Mouse (Mus musculus): Measurements from ENCODE around the gene Trim44. TPM values are rescaled to one million over a fixed set of nuclear protein-coding genes. Genes with fewer than 3 reads are reported as not detected.

Trim44 gene
- polyA plus RNA-seq, 1 experiment: 16.5 TPM

DNA sequence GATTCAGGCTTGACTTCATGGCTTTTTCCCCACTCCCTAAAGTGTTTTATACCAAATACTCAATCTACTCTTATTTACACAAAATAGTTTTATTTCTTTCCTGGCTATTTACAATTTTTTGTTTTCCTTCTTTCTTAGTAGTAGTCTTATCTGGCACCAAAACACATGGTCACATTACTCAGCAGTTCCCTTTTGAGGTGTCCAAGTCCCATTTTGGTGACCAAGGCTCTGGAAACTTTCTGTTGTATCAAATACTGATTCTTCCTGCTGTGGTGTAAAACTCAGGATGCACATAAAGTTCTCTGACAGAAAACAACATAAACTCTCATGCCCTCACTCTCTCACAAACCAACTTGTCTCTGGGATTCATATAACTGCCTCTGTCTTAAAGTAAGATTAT is 83.3 kb downstream of the Trim44 start:
- no peaks in the 10 kb centered on the region for H3K36me3 ChIP-seq (ENCODE audit: control insufficient read depth, insufficient read depth)
- TF ChIP-seq TCF12 (IDR thresholded peaks at IDR 0.05; ENCODE audit: insufficient read depth, poor library complexity, severe bottlenecking): no peak
- TF ChIP-seq POLR2A (IDR thresholded peaks at IDR 0.05; ENCODE audit: insufficient read length, low read depth): no peak
- no peak for TF ChIP-seq E2F4 (IDR thresholded peaks at IDR 0.05; ENCODE audit: insufficient read depth)
- no peak for TF ChIP-seq USF1 (IDR thresholded peaks at IDR 0.05; ENCODE audit: low read depth)
- TF ChIP-seq POLR2AphosphoS2 (IDR thresholded peaks at IDR 0.05; ENCODE audit: insufficient read length, low read depth): no peak
- TF ChIP-seq REST (IDR thresholded peaks at IDR 0.05; ENCODE audit: insufficient read depth, insufficient read length): no peak
- TF ChIP-seq TCF3 (IDR thresholded peaks at IDR 0.05; ENCODE audit: insufficient read length, low read depth): no peak
- TF ChIP-seq CEBPB (IDR thresholded peaks at IDR 0.05; ENCODE audit: insufficient read depth, poor library complexity, severe bottlenecking): no peak
- no peak for TF ChIP-seq MAX (IDR thresholded peaks at IDR 0.05; ENCODE audit: low read depth)
- TF ChIP-seq MYOD1 (IDR thresholded peaks at IDR 0.05; ENCODE audit: control insufficient read depth in 1 of 3, insufficient read length in 2 of 3, low read depth in 2 of 3): no peak
- no peak for TF ChIP-seq SRF (IDR thresholded peaks at IDR 0.05; ENCODE audit: control insufficient read depth, insufficient read length, low read depth)
- no peak for TF ChIP-seq MYOG (IDR thresholded peaks at IDR 0.05; ENCODE audit: control insufficient read depth in 1 of 3, insufficient read depth in 1 of 3, insufficient read length in 2 of 3, low read depth in 2 of 3)

GRCm38 (mm10) chr2:102316540-102316939 is 91.1 kb downstream of the Trim44 start:
- H3ac ChIP-seq (ENCODE audit: control insufficient read depth, insufficient read length): no peak overlapping the region
- H3K4me2 ChIP-seq (ENCODE audit: low read depth): no peak overlapping the region
- no peak for TF ChIP-seq SRF (IDR thresholded peaks at IDR 0.05; ENCODE audit: control insufficient read depth, insufficient read length, low read depth)
- TF ChIP-seq TCF12 (IDR thresholded peaks at IDR 0.05; ENCODE audit: insufficient read depth, poor library complexity, severe bottlenecking): no peak
- no peak for TF ChIP-seq CEBPB (IDR thresholded peaks at IDR 0.05; ENCODE audit: insufficient read depth, poor library complexity, severe bottlenecking)
- TF ChIP-seq MYOG (IDR thresholded peaks at IDR 0.05; ENCODE audit: control insufficient read depth in 1 of 3, insufficient read depth in 1 of 3, insufficient read length in 2 of 3, low read depth in 2 of 3): no peak
- no peak for TF ChIP-seq REST (IDR thresholded peaks at IDR 0.05; ENCODE audit: insufficient read depth, insufficient read length)
- no peak for TF ChIP-seq TCF3 (IDR thresholded peaks at IDR 0.05; ENCODE audit: insufficient read length, low read depth)
- no peak for TF ChIP-seq POLR2A (IDR thresholded peaks at IDR 0.05; ENCODE audit: insufficient read length, low read depth)
- TF ChIP-seq USF1 (IDR thresholded peaks at IDR 0.05; ENCODE audit: low read depth): no peak
- TF ChIP-seq POLR2AphosphoS2 (IDR thresholded peaks at IDR 0.05; ENCODE audit: insufficient read length, low read depth): no peak
- TF ChIP-seq MAX (IDR thresholded peaks at IDR 0.05; ENCODE audit: low read depth): no peak
- TF ChIP-seq E2F4 (IDR thresholded peaks at IDR 0.05; ENCODE audit: insufficient read depth): no peak
- TF ChIP-seq MYOD1 (IDR thresholded peaks at IDR 0.05; ENCODE audit: control insufficient read depth in 1 of 3, insufficient read length in 2 of 3, low read depth in 2 of 3): no peak
- peaks cover 6% of the 10 kb centered on the region for H3K79me2 ChIP-seq (ENCODE audit: control insufficient read depth, insufficient read depth)
- H3K36me3 ChIP-seq (ENCODE audit: control insufficient read depth, insufficient read depth): no peaks in the 10 kb centered on the region
- no peaks in the 10 kb centered on the region for H3K27me3 ChIP-seq (ENCODE audit: control insufficient read depth, insufficient read depth, insufficient read length)
- no peak overlapping the region for H3K4me3 ChIP-seq

More for the DNA sequence above, 83.3 kb downstream of the Trim44 start:
- Histone ChIP-seq H3K27me3 (ENCODE audit: control insufficient read depth, insufficient read depth, insufficient read length) (no peaks in the 10 kb centered on the region), H3ac (ENCODE audit: control insufficient read depth, insufficient read length) (no peak overlapping the region), H3K4me2 (ENCODE audit: low read depth) (no peak overlapping the region), H3K79me2 (ENCODE audit: control insufficient read depth, insufficient read depth) (no peaks in the 10 kb centered on the region), H3K4me3 (no peak overlapping the region)

GRCm38 (mm10) chr2:102315153-102315552 is 92.5 kb downstream of the Trim44 start:
- no peaks in the 10 kb centered on the region for H3K36me3 ChIP-seq (ENCODE audit: control insufficient read depth, insufficient read depth)
- no peaks in the 10 kb centered on the region for H3K27me3 ChIP-seq (ENCODE audit: control insufficient read depth, insufficient read depth, insufficient read length)
- no peak overlapping the region for H3K4me2 ChIP-seq (ENCODE audit: low read depth)
- H3K79me2 ChIP-seq (ENCODE audit: control insufficient read depth, insufficient read depth): peaks cover 6% of the 10 kb centered on the region
- no peak for TF ChIP-seq E2F4 (IDR thresholded peaks at IDR 0.05; ENCODE audit: insufficient read depth)
- no peak for TF ChIP-seq USF1 (IDR thresholded peaks at IDR 0.05; ENCODE audit: low read depth)
- TF ChIP-seq REST (IDR thresholded peaks at IDR 0.05; ENCODE audit: insufficient read depth, insufficient read length): no peak
- TF ChIP-seq MYOD1 (IDR thresholded peaks at IDR 0.05; ENCODE audit: control insufficient read depth in 1 of 3, insufficient read length in 2 of 3, low read depth in 2 of 3): no peak
- no peak for TF ChIP-seq MAX (IDR thresholded peaks at IDR 0.05; ENCODE audit: low read depth)
- TF ChIP-seq TCF3 (IDR thresholded peaks at IDR 0.05; ENCODE audit: insufficient read length, low read depth): no peak
- TF ChIP-seq MYOG (IDR thresholded peaks at IDR 0.05; ENCODE audit: control insufficient read depth in 1 of 3, insufficient read depth in 1 of 3, insufficient read length in 2 of 3, low read depth in 2 of 3): no peak
- no peak for TF ChIP-seq POLR2AphosphoS2 (IDR thresholded peaks at IDR 0.05; ENCODE audit: insufficient read length, low read depth)
- TF ChIP-seq SRF (IDR thresholded peaks at IDR 0.05; ENCODE audit: control insufficient read depth, insufficient read length, low read depth): no peak
- no peak for TF ChIP-seq CEBPB (IDR thresholded peaks at IDR 0.05; ENCODE audit: insufficient read depth, poor library complexity, severe bottlenecking)
- TF ChIP-seq POLR2A (IDR thresholded peaks at IDR 0.05; ENCODE audit: insufficient read length, low read depth): no peak
- no peak for TF ChIP-seq TCF12 (IDR thresholded peaks at IDR 0.05; ENCODE audit: insufficient read depth, poor library complexity, severe bottlenecking)
- no peak overlapping the region for H3K4me3 ChIP-seq
- no peak overlapping the region for H3ac ChIP-seq (ENCODE audit: control insufficient read depth, insufficient read length)

GRCm38 (mm10) chr2:102314610-102315009 is 93.0 kb downstream of the Trim44 start:
- Histone ChIP-seq H3K79me2 (ENCODE audit: control insufficient read depth, insufficient read depth) (peaks cover 6% of the 10 kb centered on the region), H3K4me3 (no peak overlapping the region), H3K36me3 (ENCODE audit: control insufficient read depth, insufficient read depth) (no peaks in the 10 kb centered on the region), H3K4me2 (ENCODE audit: low read depth) (no peak overlapping the region), H3ac (ENCODE audit: control insufficient read depth, insufficient read length) (no peak overlapping the region), H3K27me3 (ENCODE audit: control insufficient read depth, insufficient read depth, insufficient read length) (no peaks in the 10 kb centered on the region)
- TF ChIP-seq POLR2AphosphoS2 (IDR thresholded peaks at IDR 0.05; ENCODE audit: insufficient read length, low read depth): no peak
- TF ChIP-seq E2F4 (IDR thresholded peaks at IDR 0.05; ENCODE audit: insufficient read depth): no peak
- no peak for TF ChIP-seq MYOG (IDR thresholded peaks at IDR 0.05; ENCODE audit: control insufficient read depth in 1 of 3, insufficient read depth in 1 of 3, insufficient read length in 2 of 3, low read depth in 2 of 3)
- TF ChIP-seq USF1 (IDR thresholded peaks at IDR 0.05; ENCODE audit: low read depth): no peak
- TF ChIP-seq MAX (IDR thresholded peaks at IDR 0.05; ENCODE audit: low read depth): no peak
- TF ChIP-seq TCF3 (IDR thresholded peaks at IDR 0.05; ENCODE audit: insufficient read length, low read depth): no peak
